Mouse (Mus musculus): ENCODE results near the gene Prlhr. TPM values are rescaled to one million over a fixed set of nuclear protein-coding genes. Genes with fewer than 3 reads are reported as not detected.
A peak's percentile ranks its signal among the peaks of the same experiment; 100 is the strongest.

The Prlhr gene
- polyA plus RNA-seq, 1 experiment from 2014 or later, result 0.10 TPM

DNA sequence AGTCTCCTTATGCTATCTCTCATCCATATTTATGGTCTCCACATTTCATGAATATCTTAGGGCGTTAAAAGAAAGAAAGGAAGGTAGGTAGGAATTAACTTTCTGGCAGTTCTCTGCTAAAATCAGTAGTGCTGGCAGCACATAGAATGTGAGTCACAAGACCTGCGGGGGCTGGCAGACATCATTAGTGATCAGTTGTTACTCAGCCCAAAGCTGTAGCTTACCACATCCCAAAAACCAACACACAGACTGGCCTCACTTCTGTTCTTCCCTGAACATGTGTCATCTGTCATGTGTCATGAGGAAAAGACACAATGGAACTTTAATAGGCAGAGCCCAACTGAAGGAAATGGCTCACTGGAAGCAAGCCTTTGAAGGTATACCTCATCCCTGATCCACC is 9.0 kb downstream of the Prlhr start:
- 56% methylated on average over 2 of the region's 2 CpGs for WGBS
- H3K9me3 ChIP-seq (replicated peaks; ENCODE audit: control insufficient read depth, low read length), result no peaks in the 10 kb centered on the region
- H3K4me1 ChIP-seq (ENCODE audit: control insufficient read depth, insufficient read depth, low read length), result 0 out of 2 replicates have a peak, but pooled peaks cover 4% of the 10 kb centered on the region
- H3K4me2 ChIP-seq (ENCODE audit: low read length), result no peak overlapping the region
- DNase-seq (ENCODE audit: low spot score) (peak; percentile 22), ATAC-seq (no peak)
- H3K9ac ChIP-seq (ENCODE audit: low read length), result no peak overlapping the region
- H3K4me3 ChIP-seq (ENCODE audit: low read depth, low read length), result no peak overlapping the region
- H3K27me3 ChIP-seq (replicated peaks; ENCODE audit: control insufficient read depth, insufficient read depth, low read length), result peaks cover 20% of the 10 kb centered on the region
- H3K36me3 ChIP-seq (ENCODE audit: control insufficient read depth, insufficient read depth, low read length), result no peaks in the 10 kb centered on the region
- H3K27ac ChIP-seq (ENCODE audit: low read depth, low read length), result no peak overlapping the region

DNA sequence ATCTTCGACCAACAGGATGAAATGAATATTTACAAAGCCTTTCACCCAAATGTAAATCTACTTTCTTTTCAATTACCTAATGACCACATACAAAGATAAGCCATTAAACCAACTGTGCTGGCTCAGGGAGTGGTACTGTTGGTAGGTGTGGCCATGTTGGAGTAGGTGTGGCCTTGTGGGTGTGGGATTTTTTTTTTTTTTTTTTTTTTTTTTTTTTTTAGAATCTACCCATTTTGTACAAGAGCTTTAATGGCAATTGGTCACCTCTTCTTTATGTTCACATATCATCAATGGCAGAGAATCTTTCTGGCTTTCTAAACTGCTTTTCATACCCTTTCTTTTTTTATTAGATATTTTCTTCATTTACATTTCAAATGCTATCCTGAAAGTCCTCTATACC is 12.3 kb downstream of the Prlhr start:
- Histone ChIP-seq H3K9me3 (replicated peaks; ENCODE audit: control insufficient read depth, low read length) (no peaks in the 10 kb centered on the region), H3K36me3 (ENCODE audit: control insufficient read depth, insufficient read depth, low read length) (no peaks in the 10 kb centered on the region), H3K27me3 (replicated peaks; ENCODE audit: control insufficient read depth, insufficient read depth, low read length) (peaks cover 10% of the 10 kb centered on the region), H3K9ac (ENCODE audit: low read length) (no peak overlapping the region), H3K4me1 (ENCODE audit: control insufficient read depth, insufficient read depth, low read length) (no peaks in the 10 kb centered on the region), H3K4me2 (ENCODE audit: low read length) (no peak overlapping the region), H3K4me3 (ENCODE audit: low read depth, low read length) (no peak overlapping the region), H3K27ac (ENCODE audit: low read depth, low read length) (no peak overlapping the region)
- DNase-seq (ENCODE audit: low spot score), result no peak
- ATAC-seq, result no peak
- WGBS, result 82% methylated on average over 1 of the region's 1 CpGs

DNA sequence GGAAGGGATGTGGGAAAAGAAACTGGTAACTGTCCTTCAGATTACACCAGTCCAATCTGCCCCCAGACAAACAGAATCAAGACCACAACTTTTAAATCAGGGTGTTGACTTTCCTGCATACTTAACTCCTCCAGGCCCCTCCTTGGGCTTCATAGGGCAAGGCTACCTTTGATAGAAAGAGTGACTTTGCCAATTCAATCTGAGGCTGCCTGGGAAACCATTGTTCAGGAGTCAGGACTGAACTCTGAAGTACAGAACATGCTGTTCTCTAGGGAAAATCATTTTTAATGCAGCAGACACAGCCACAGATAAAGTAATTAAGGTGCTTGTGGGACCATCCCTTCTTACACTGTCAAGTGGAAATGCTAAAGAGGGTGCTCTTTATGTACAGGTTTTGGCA is 27.6 kb downstream of the Prlhr start:
- no peak overlapping the region for H3K9ac ChIP-seq (ENCODE audit: low read length)
- H3K36me3 ChIP-seq (ENCODE audit: control insufficient read depth, insufficient read depth, low read length), result no peaks in the 10 kb centered on the region
- no peak overlapping the region for H3K4me3 ChIP-seq (ENCODE audit: low read depth, low read length)
- H3K9me3 ChIP-seq (replicated peaks; ENCODE audit: control insufficient read depth, low read length), result no peaks in the 10 kb centered on the region
- DNase-seq (ENCODE audit: low spot score), result no peak
- no peak overlapping the region for H3K27ac ChIP-seq (ENCODE audit: low read depth, low read length)
- H3K4me2 ChIP-seq (ENCODE audit: low read length), result no peak overlapping the region
- no peak for ATAC-seq
- no peaks in the 10 kb centered on the region for H3K4me1 ChIP-seq (ENCODE audit: control insufficient read depth, insufficient read depth, low read length)
- H3K27me3 ChIP-seq (replicated peaks; ENCODE audit: control insufficient read depth, insufficient read depth, low read length), result no peaks in the 10 kb centered on the region

GRCm38 (mm10) chr19:60440083-60440482 is 28.0 kb downstream of the Prlhr start:
- H3K27ac ChIP-seq (ENCODE audit: low read depth, low read length), result no peak overlapping the region
- H3K27me3 ChIP-seq (replicated peaks; ENCODE audit: control insufficient read depth, insufficient read depth, low read length), result no peaks in the 10 kb centered on the region
- 0 out of 2 replicates have a peak, but pooled peaks have one; percentile 23 for ATAC-seq
- no peaks in the 10 kb centered on the region for H3K9me3 ChIP-seq (replicated peaks; ENCODE audit: control insufficient read depth, low read length)
- H3K9ac ChIP-seq (ENCODE audit: low read length), result no peak overlapping the region
- H3K4me3 ChIP-seq (ENCODE audit: low read depth, low read length), result no peak overlapping the region
- no peaks in the 10 kb centered on the region for H3K4me1 ChIP-seq (ENCODE audit: control insufficient read depth, insufficient read depth, low read length)
- 49% methylated on average over 5 of the region's 5 CpGs for WGBS
- peak; percentile 43 for DNase-seq (ENCODE audit: low spot score)
- H3K4me2 ChIP-seq (ENCODE audit: low read length), result no peak overlapping the region
- no peaks in the 10 kb centered on the region for H3K36me3 ChIP-seq (ENCODE audit: control insufficient read depth, insufficient read depth, low read length)

- no peaks in the 10 kb centered on the region for H3K36me3 ChIP-seq (ENCODE audit: control insufficient read depth, insufficient read depth, low read length)
- no peaks in the 10 kb centered on the region for H3K27me3 ChIP-seq (replicated peaks; ENCODE audit: control insufficient read depth, insufficient read depth, low read length)
- no peak overlapping the region for H3K9ac ChIP-seq (ENCODE audit: low read length)
- DNase-seq (ENCODE audit: low spot score), result peak; percentile 59
- no peaks in the 10 kb centered on the region for H3K9me3 ChIP-seq (replicated peaks; ENCODE audit: control insufficient read depth, low read length)
- H3K4me2 ChIP-seq (ENCODE audit: low read length), result no peak overlapping the region
- no peak overlapping the region for H3K27ac ChIP-seq (ENCODE audit: low read depth, low read length)
- H3K4me1 ChIP-seq (ENCODE audit: control insufficient read depth, insufficient read depth, low read length), result no peaks in the 10 kb centered on the region
- WGBS, result 50% methylated on average over 6 of the region's 6 CpGs
- H3K4me3 ChIP-seq (ENCODE audit: low read depth, low read length), result no peak overlapping the region
- ATAC-seq, result no peak
These were observed 30.4 kb downstream of the Prlhr start for GRCm38 (mm10) chr19:60437566-60438241.

- Histone ChIP-seq H3K36me3 (ENCODE audit: control insufficient read depth, insufficient read depth, low read length) (no peaks in the 10 kb centered on the region), H3K4me3 (ENCODE audit: low read depth, low read length) (no peak overlapping the region), H3K9me3 (replicated peaks; ENCODE audit: control insufficient read depth, low read length) (no peaks in the 10 kb centered on the region), H3K4me1 (ENCODE audit: control insufficient read depth, insufficient read depth, low read length) (no peaks in the 10 kb centered on the region), H3K27me3 (replicated peaks; ENCODE audit: control insufficient read depth, insufficient read depth, low read length) (no peaks in the 10 kb centered on the region), H3K27ac (ENCODE audit: low read depth, low read length) (no peak overlapping the region), H3K9ac (ENCODE audit: low read length) (no peak overlapping the region), H3K4me2 (ENCODE audit: low read length) (no peak overlapping the region)
- peak; percentile 10 for DNase-seq (ENCODE audit: low spot score)
- ATAC-seq, result no peak
- WGBS, result 86% methylated on average over 6 of the region's 6 CpGs
These were observed 35.6 kb downstream of the Prlhr start for GRCm38 (mm10) chr19:60432347-60433129.

DNA sequence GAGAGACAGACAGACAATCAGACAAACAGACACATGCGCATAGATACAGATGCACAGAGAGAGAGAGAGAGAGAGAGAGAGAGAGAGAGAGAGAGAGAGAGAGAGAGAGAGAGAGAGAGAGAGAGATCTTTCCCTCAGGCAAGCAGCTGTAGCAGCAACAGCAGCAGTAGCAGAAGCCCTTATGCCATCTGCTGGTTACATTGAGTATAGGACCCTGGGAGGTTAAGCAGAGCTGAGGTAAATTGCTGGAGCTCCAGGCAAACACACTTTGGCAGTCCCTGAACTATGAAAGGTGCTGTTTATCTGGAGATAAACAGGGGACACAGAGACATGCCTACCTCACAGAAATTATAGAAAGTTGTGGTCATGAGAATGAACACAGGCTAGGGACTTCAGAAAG is 50.5 kb downstream of the Prlhr start:
- Histone ChIP-seq H3K27ac (ENCODE audit: low read depth, low read length) (no peak overlapping the region), H3K4me2 (ENCODE audit: low read length) (no peak overlapping the region), H3K9me3 (replicated peaks; ENCODE audit: control insufficient read depth, low read length) (no peaks in the 10 kb centered on the region), H3K36me3 (ENCODE audit: control insufficient read depth, insufficient read depth, low read length) (no peaks in the 10 kb centered on the region), H3K4me3 (ENCODE audit: low read depth, low read length) (no peak overlapping the region), H3K9ac (ENCODE audit: low read length) (no peak overlapping the region), H3K27me3 (replicated peaks; ENCODE audit: control insufficient read depth, insufficient read depth, low read length) (no peaks in the 10 kb centered on the region), H3K4me1 (ENCODE audit: control insufficient read depth, insufficient read depth, low read length) (no peaks in the 10 kb centered on the region)
- ATAC-seq (0 out of 2 replicates have a peak, but pooled peaks have one; percentile 42), DNase-seq (ENCODE audit: low spot score) (peak; percentile 76)
- WGBS, result 64% methylated on average over 1 of the region's 1 CpGs

Measured in forebrain, embryonic 14.5 days (tissue).